Mouse (Mus musculus) cerebellum, adult 11 months (tissue): Measurements from ENCODE around the gene Ganc.

ENCODE experiments used
- DNase-seq: peaks from one replicate; pipeline ENCODE4 v3.0.0; 2022

Ganc gene

DNA sequence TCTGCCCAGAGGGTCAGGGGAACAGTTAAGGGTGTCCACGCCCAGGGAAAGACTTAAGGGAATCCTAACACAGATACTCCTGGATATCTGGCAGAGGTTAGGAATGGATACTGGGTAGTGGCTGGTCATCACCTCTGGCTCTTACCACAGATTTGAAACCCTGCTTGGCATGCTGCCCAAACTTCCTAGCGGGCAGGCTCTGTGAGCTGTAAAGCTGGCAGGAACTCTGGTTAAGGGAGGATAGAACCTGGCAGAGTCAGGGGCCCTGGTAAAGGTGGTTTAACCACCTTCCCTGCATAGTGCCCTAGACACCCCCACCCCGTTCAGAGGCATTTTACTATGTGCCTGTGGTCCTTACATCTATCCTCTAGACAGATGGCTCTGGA, 98.9 kb downstream of the Ganc start:
- DNase-seq: peak; percentile 20

DNA sequence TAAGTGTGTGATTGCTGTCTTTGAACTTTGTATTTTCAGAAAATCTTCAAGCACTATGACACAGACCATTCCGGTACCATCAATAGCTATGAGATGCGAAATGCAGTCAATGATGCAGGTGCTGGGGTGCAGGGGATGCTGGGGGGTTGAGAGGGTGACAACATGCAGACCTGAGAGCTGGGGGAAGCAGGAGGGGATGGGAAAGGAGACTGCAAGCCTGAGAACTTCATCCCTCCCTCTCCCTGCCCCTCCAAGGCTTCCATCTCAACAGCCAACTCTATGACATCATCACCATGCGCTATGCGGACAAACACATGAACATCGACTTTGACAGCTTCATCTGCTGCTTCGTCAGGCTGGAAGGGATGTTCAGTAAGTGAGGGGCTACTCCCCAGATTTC, 99.4 kb downstream of the Ganc start:
- DNase-seq: no peak

DNA sequence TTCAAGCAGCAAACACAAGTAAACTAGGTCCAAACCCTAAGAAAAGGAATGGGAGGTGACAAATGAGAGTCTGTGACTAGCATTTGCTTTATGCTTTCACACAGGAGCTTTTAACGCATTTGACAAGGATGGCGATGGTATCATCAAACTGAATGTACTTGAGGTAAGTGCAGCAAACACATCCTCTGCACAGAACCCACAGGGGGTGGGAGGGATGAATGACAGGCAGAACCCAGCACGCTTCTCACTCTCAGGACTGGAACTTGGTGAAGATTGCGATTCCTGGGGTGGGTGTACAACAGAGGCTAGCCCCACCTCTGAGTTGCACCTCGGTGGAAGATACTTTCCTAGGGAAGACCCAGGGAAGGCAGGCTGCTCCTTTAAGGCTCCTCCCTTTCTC, 100.3 kb downstream of the Ganc start:
- no peak for DNase-seq
